Mouse (Mus musculus) bone marrow macrophage, adult 2 months (primary cell): ENCODE data around the gene Ank3. TPM values are rescaled to one million over a fixed set of nuclear protein-coding genes. Genes with fewer than 3 reads are reported as not detected.

Experiments used
- H3K27ac ChIP-seq: 2 replicates; pipeline ENCODE4 v1.5.1; 2012; ENCODE audit warnings: low read depth, low read length; ENCODE audit not compliant: insufficient read depth
- H3K4me1 ChIP-seq: 2 replicates; pipeline ENCODE4 v1.6.1; 2012; ENCODE audit warnings: low read length; ENCODE audit not compliant: control insufficient read depth, insufficient read depth
- H3K4me3 ChIP-seq: 2 replicates; pipeline ENCODE4 v1.5.1; 2012; ENCODE audit warnings: mild to moderate bottlenecking, low read length, moderate library complexity; ENCODE audit not compliant: insufficient read depth
- CTCF ChIP-seq: IDR thresholded peaks from 2 replicates; pipeline ENCODE4 v1.5.1; 2012; ENCODE audit warnings: low read depth, mild to moderate bottlenecking, low read length, moderate library complexity
- POLR2A ChIP-seq: IDR thresholded peaks from 2 replicates; pipeline ENCODE4 v1.6.1; 2012; ENCODE audit warnings: mild to moderate bottlenecking, low read depth, low read length, borderline replicate concordance
- polyA plus RNA-seq: library from polyadenylated mRNA; stranded (reverse); fragments of >200 nt; gene quantifications from 2 replicates; pipeline ENCODE4 v1.2.4, GENCODE M21; 2012; ENCODE audit not compliant: missing spikeins, insufficient read depth, insufficient read length

Ank3 gene
- polyA plus RNA-seq, 1 experiment: 1.5 TPM

DNA sequence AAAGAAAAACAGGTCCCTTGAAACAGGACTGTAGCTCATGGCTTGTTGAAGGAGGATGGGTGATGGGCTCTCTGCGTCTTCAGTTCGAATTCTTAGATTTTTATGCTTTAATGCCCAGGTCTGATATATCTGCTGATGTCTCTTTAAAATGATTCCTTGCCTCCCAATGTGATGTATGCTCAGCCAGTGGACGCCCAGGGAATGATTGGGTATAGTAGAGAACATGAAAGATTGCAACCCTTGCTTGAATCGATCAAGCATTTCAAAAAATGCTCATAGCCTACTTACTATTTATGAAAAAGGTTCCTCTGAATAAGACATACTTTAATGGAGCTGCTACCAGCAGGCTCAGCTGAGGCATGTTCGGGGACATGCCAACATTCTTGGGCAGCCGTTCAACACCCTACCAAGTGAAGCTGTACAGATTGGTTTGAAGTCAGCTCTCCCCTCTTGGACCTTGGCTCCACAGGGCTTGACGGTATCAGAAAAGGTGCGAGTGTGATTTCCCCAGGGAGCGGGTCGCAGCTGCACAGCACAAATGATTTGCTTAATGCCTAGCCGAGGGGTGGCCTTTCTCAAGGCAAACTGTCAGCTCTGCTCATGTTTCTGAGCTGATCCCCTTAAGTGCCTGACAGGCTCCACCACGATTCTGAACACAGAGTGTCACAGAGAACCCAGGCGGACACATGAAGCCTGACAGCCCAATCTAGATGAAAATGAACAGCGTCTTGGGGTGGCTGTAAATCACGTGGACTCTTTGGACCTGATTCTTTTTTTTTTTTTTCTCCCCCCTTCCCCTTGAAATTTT lies 136.8 kb downstream of the Ank3 start:
- Histone ChIP-seq H3K4me1 (no peaks in the 10 kb centered on the region), H3K4me3 (no peak overlapping the region), H3K27ac (no peak overlapping the region)
- TF ChIP-seq POLR2A (no peak), CTCF (no peak)

- H3K4me1 ChIP-seq: no peaks in the 10 kb centered on the region
- no peak overlapping the region for H3K4me3 ChIP-seq
- no peak for TF ChIP-seq POLR2A
- no peak for TF ChIP-seq CTCF
- no peak overlapping the region for H3K27ac ChIP-seq
Observed at GRCm38 (mm10) chr10:69535931-69536200, 137.3 kb downstream of the Ank3 start.

DNA sequence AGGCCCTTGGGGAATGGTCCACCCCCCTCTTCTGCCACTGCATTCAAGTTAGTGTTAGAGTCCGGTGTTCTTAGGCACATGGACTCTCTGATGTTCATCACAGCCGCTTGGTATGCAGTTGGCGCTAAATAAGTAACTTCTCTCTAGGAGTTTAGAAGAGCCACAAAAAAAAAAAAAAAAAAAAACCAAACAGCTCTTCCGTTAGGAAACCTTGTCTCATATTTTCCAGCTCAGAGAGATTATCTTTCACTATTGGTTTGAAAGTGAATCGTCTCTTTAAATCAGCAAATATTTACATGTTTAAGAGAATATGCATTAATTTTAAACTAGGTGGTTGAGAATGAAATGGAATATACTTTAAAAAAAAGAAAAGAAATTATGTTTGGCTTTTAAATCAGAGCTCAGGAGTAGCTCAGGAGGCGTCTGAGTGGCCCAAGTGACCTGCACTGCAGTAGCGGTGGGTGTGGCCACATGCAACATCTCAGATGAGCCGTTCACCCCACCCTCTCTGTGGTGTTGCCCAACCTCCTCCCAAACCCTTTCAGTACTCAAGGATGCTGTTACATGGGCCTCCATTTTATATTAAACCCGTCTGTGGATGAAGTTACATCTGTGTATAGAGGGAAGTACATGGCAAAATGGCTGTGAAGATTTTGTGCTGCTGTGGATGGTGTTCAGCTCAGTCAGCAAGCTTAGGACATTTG lies 138.0 kb downstream of the Ank3 start:
- no peak overlapping the region for H3K27ac ChIP-seq
- no peak overlapping the region for H3K4me3 ChIP-seq
- no peaks in the 10 kb centered on the region for H3K4me1 ChIP-seq
- TF ChIP-seq CTCF (no peak), POLR2A (no peak)

- Histone ChIP-seq H3K27ac (no peak overlapping the region), H3K4me1 (no peaks in the 10 kb centered on the region), H3K4me3 (no peak overlapping the region)
- TF ChIP-seq POLR2A (no peak), CTCF (no peak)
Observed at GRCm38 (mm10) chr10:69538236-69538635, 139.7 kb downstream of the Ank3 start.

GRCm38 (mm10) chr10:69542439-69542838 lies 143.9 kb downstream of the Ank3 start:
- Histone ChIP-seq H3K4me3 (no peak overlapping the region), H3K27ac (no peak overlapping the region), H3K4me1 (no peaks in the 10 kb centered on the region)
- TF ChIP-seq CTCF (no peak), POLR2A (no peak)

- TF ChIP-seq POLR2A (no peak), CTCF (no peak)
- no peaks in the 10 kb centered on the region for H3K4me1 ChIP-seq
- no peak overlapping the region for H3K27ac ChIP-seq
- H3K4me3 ChIP-seq: no peak overlapping the region
Observed at GRCm38 (mm10) chr10:69543876-69544620, 145.5 kb downstream of the Ank3 start.

- no peak for TF ChIP-seq CTCF
- TF ChIP-seq POLR2A: no peak
- H3K27ac ChIP-seq: no peak overlapping the region
- H3K4me3 ChIP-seq: no peak overlapping the region
- no peaks in the 10 kb centered on the region for H3K4me1 ChIP-seq
Observed at GRCm38 (mm10) chr10:69544653-69545052, 146.1 kb downstream of the Ank3 start.

GRCm38 (mm10) chr10:69545936-69546335 lies 147.4 kb downstream of the Ank3 start:
- no peak overlapping the region for H3K27ac ChIP-seq
- no peak for TF ChIP-seq POLR2A
- no peak for TF ChIP-seq CTCF
- no peak overlapping the region for H3K4me3 ChIP-seq
- no peaks in the 10 kb centered on the region for H3K4me1 ChIP-seq

- Histone ChIP-seq H3K4me3 (no peak overlapping the region), H3K27ac (no peak overlapping the region), H3K4me1 (no peaks in the 10 kb centered on the region)
- no peak for TF ChIP-seq POLR2A
- no peak for TF ChIP-seq CTCF
Observed at GRCm38 (mm10) chr10:69546643-69547042, 148.1 kb downstream of the Ank3 start.

DNA sequence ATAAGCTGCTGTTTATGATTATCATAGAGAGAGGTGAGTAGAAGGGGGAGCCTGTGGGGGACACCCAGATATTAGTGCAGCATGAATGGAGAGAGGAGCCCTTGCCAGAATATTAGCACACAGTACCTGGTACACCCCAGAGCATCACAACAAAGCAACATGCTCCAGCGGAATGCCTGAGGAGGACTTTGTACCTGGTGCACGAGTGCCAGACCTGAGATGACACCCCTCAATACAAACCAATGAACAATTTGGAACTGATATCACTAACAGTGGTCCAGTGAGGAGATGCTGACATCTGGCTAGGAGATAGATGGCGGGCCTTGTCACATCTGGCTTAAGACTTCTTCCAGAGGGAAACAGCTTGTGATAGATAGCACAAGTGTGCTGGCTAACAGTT lies 150.2 kb downstream of the Ank3 start:
- Histone ChIP-seq H3K27ac (no peak overlapping the region), H3K4me3 (no peak overlapping the region), H3K4me1 (no peaks in the 10 kb centered on the region)
- TF ChIP-seq POLR2A: no peak
- TF ChIP-seq CTCF: no peak
